Mouse (Mus musculus): ENCODE measurements around the gene Sdr39u1.

- TF ChIP-seq CTCF (IDR thresholded peaks at IDR 0.05; ENCODE audit: extremely low read depth, insufficient read depth, insufficient read length, insufficient replicate concordance) (no peak), POLR2A (IDR thresholded peaks at IDR 0.05; ENCODE audit: low read depth, low read length) (no peak)
These were observed 22.4 kb downstream of the Sdr39u1 start for GRCm38 (mm10) chr14:55877469-55878315.
